Mouse (Mus musculus) heart, postnatal 0 days (tissue): Measurements from ENCODE around the gene Gm20538.

Experiments
- CTCF ChIP-seq: IDR thresholded peaks from 2 replicates; pipeline ENCODE4 v1.5.1; 2016; ENCODE audit warnings: antibody characterized with exemption, control low read depth, low read depth
- EP300 ChIP-seq: IDR thresholded peaks from 2 replicates; pipeline ENCODE4 v1.6.1; 2016; ENCODE audit warnings: antibody characterized with exemption, low read depth

- TF ChIP-seq EP300 (no peak), CTCF (no peak)
Measured at GRCm38 (mm10) chr19:44591638-44592037, 39.0 kb upstream of the Gm20538 start.
